Mouse (Mus musculus) heart, adult 2 months (tissue): ENCODE measurements around the gene Psmc6. TPM values are rescaled to one million over a fixed set of nuclear protein-coding genes. Genes with fewer than 3 reads are reported as not detected.
A peak's percentile ranks its signal among the peaks of the same experiment; 100 is the strongest.

Experiments used
- DNase-seq, 2 experiments: peaks; one replicate each; pipeline ENCODE4 v3.0.0; 2021
- H3K27ac ChIP-seq: fragments of 200-600 bp; 2 replicates; pipeline ENCODE4 v1.8.1; 2022
- H3K27me3 ChIP-seq: fragments of 200-500 bp; 2 replicates; pipeline ENCODE4 v1.6.1; 2012; ENCODE audit warnings: mild to moderate bottlenecking, low read length, inconsistent platforms, mixed read lengths; ENCODE audit not compliant: control insufficient read depth, insufficient read depth
- H3K36me3 ChIP-seq: fragments of 200-500 bp; 2 replicates; pipeline ENCODE4 v1.6.1; 2012; ENCODE audit warnings: low read length, inconsistent platforms; ENCODE audit not compliant: control insufficient read depth, insufficient read depth
- H3K4me1 ChIP-seq: fragments of 200-500 bp; 2 replicates; pipeline ENCODE4 v1.6.1; 2011; ENCODE audit warnings: low read length; ENCODE audit not compliant: control insufficient read depth, insufficient read depth
- H3K4me3 ChIP-seq: fragments of 200-600 bp; 2 replicates; pipeline ENCODE4 v1.8.1; 2022
- H3K79me2 ChIP-seq: fragments of 200-500 bp; replicated peaks from 2 replicates; pipeline ENCODE4 v1.6.1; 2012; ENCODE audit warnings: mild to moderate bottlenecking, inconsistent platforms, low read length, moderate library complexity, mixed read lengths; ENCODE audit not compliant: control insufficient read depth, insufficient read depth
- H3K9ac ChIP-seq: fragments of 200-500 bp; 2 replicates; pipeline ENCODE4 v1.6.1; 2012; ENCODE audit warnings: low read depth, mild to moderate bottlenecking, control low read depth, inconsistent platforms, low read length, mixed read lengths
- CTCF ChIP-seq: fragments of 200-600 bp; IDR thresholded peaks from 2 replicates; pipeline ENCODE4 v1.8.1; 2022; ENCODE audit warnings: antibody characterized with exemption, mild to moderate bottlenecking, moderate library complexity
- EP300 ChIP-seq: fragments of 200-500 bp; IDR thresholded peaks from 2 replicates; pipeline ENCODE4 v1.6.1; 2011; ENCODE audit warnings: low read depth, low read length, control low read depth; ENCODE audit not compliant: insufficient read depth
- POLR2A ChIP-seq: fragments of 200-500 bp; IDR thresholded peaks from 2 replicates; pipeline ENCODE4 v1.6.1; 2011; ENCODE audit warnings: mild to moderate bottlenecking, low read depth, low read length, control low read depth; ENCODE audit not compliant: insufficient read depth
- WGBS: fragments of 180-500 bp; shearing (Covaris S2); methylation state at CpG from one replicate; pipeline ENCODE4 v1.1.7; 2018; 5-methylcytosine and 5-hydroxymethylcytosine counted together
- intact Hi-C: fragments of 180-260 bp; cut with DNase I; formaldehyde crosslinking; loops from one replicate; pipeline ENCODE4 v1.15.1; 2025
- polyA plus RNA-seq: library from polyadenylated mRNA; depleted of rRNA; stranded (reverse); fragments of >200 nt; gene quantifications from 2 replicates; pipeline ENCODE4 v1.2.3, GENCODE M21; 2012
- total RNA-seq, 2 experiments: library from RNA; stranded (reverse); gene quantifications; 2 replicates each; pipeline ENCODE4 v1.2.3; 2021

The Psmc6 gene
- total and polyA plus RNA-seq, 3 experiments, result 46.3 to 93.7 (median 89.7) TPM

GRCm38 (mm10) chr14:45318426-45319236 is 11.0 kb upstream of the Psmc6 start, which contains the start of gene Ero1l:
Gene Ero1l (minus strand): TSS chr14:45318771.
- intact Hi-C loops, result loop anchor here (5.0 kb wide), 1 partner anchor 96 kb away; the partner anchor contains the start of gene Txndc16

GRCm38 (mm10) chr14:45319237-45319610 is 10.4 kb upstream of the Psmc6 start:
- Histone ChIP-seq H3K79me2 (peaks cover 2% of the 10 kb centered on the region; the same call in 1 of the 2 replicates), H3K4me1 (peaks cover 2% of the 10 kb centered on the region; the same call in 1 of the 2 replicates), H3K36me3 (peaks cover 7% of the 10 kb centered on the region), H3K4me3 (no peak overlapping the region), H3K27me3 (no peaks in the 10 kb centered on the region), H3K9ac (no peak overlapping the region), H3K27ac (peak overlapping the region; percentile 93)
- intact Hi-C loops, result loop anchor here (5.0 kb wide), 1 partner anchor 97 kb away; the partner anchor contains the start of gene Txndc16
- no peak for DNase-seq
- WGBS, result 55% methylated on average over 3 of the region's 3 CpGs
- TF ChIP-seq EP300 (no peak), POLR2A (no peak), CTCF (no peak)

More at GRCm38 (mm10) chr14:45318426-45319236, 11.0 kb upstream of the Psmc6 start, which contains the start of gene Ero1l:
- Histone ChIP-seq H3K9ac (peak within 1 kb of the TSS; percentile 85), H3K79me2 (peaks cover 4% of the 10 kb centered on the region), H3K4me3 (peak within 1 kb of the TSS; percentile 91), H3K27ac (peak within 1 kb of the TSS; percentile 93), H3K4me1 (peaks cover 2% of the 10 kb centered on the region; the same call in 1 of the 2 replicates), H3K36me3 (peaks cover 7% of the 10 kb centered on the region), H3K27me3 (no peaks in the 10 kb centered on the region)
- WGBS, result 2% methylated on average over 70 of the region's 74 CpGs
- peak; percentile 94 to 95 for DNase-seq
- TF ChIP-seq POLR2A (peak; percentile 62), EP300 (no peak), CTCF (no peak)

GRCm38 (mm10) chr14:45320111-45320510 is 9.5 kb upstream of the Psmc6 start:
- no peak for DNase-seq
- H3K4me1 ChIP-seq, result peaks cover 2% of the 10 kb centered on the region; the same call in 1 of the 2 replicates
- H3K9ac ChIP-seq, result no peak overlapping the region
- TF ChIP-seq EP300, result no peak
- TF ChIP-seq CTCF, result no peak
- no peak for TF ChIP-seq POLR2A
- peaks cover 7% of the 10 kb centered on the region for H3K36me3 ChIP-seq
- 82% methylated on average over 4 of the region's 4 CpGs for WGBS
- intact Hi-C loops, result no loop called here
- H3K4me3 ChIP-seq, result no peak overlapping the region
- H3K79me2 ChIP-seq, result peaks cover 2% of the 10 kb centered on the region; the same call in 1 of the 2 replicates
- no peak overlapping the region for H3K27ac ChIP-seq
- H3K27me3 ChIP-seq, result no peaks in the 10 kb centered on the region

- no peak for TF ChIP-seq POLR2A
- no peak for TF ChIP-seq CTCF
- no peak for TF ChIP-seq EP300
- WGBS, result 74% methylated on average over 3 of the region's 3 CpGs
- intact Hi-C loops, result no loop called here
Observed at GRCm38 (mm10) chr14:45321067-45321466, 8.5 kb upstream of the Psmc6 start.

GRCm38 (mm10) chr14:45321622-45322021 is 8.0 kb upstream of the Psmc6 start:
- no peak for DNase-seq
- TF ChIP-seq EP300 (no peak), CTCF (no peak), POLR2A (no peak)
- Histone ChIP-seq H3K27ac (no peak overlapping the region), H3K27me3 (no peaks in the 10 kb centered on the region), H3K4me1 (peaks cover 2% of the 10 kb centered on the region; the same call in 1 of the 2 replicates), H3K4me3 (no peak overlapping the region), H3K79me2 (no peaks in the 10 kb centered on the region), H3K9ac (no peak overlapping the region), H3K36me3 (0 out of 2 replicates have a peak, but pooled peaks cover 1% of the 10 kb centered on the region)
- whole genome bisulfite sequencing, result 50% methylated on average over 5 of the region's 5 CpGs
- intact Hi-C loops, result no loop called here

More at GRCm38 (mm10) chr14:45321067-45321466, 8.5 kb upstream of the Psmc6 start:
- Histone ChIP-seq H3K27me3 (no peaks in the 10 kb centered on the region), H3K4me1 (peaks cover 2% of the 10 kb centered on the region; the same call in 1 of the 2 replicates), H3K36me3 (0 out of 2 replicates have a peak, but pooled peaks cover 1% of the 10 kb centered on the region), H3K4me3 (no peak overlapping the region), H3K9ac (no peak overlapping the region), H3K27ac (no peak overlapping the region), H3K79me2 (no peaks in the 10 kb centered on the region)
- DNase-seq, result no peak

GRCm38 (mm10) chr14:45322450-45322849 is 7.1 kb upstream of the Psmc6 start:
- H3K4me1 ChIP-seq, result no peaks in the 10 kb centered on the region
- H3K9ac ChIP-seq, result no peak overlapping the region
- H3K4me3 ChIP-seq, result no peak overlapping the region
- 87% methylated on average over 2 of the region's 2 CpGs for WGBS
- H3K36me3 ChIP-seq, result no peaks in the 10 kb centered on the region
- TF ChIP-seq EP300 (no peak), CTCF (no peak), POLR2A (no peak)
- H3K27ac ChIP-seq, result no peak overlapping the region
- H3K27me3 ChIP-seq, result no peaks in the 10 kb centered on the region
- no peaks in the 10 kb centered on the region for H3K79me2 ChIP-seq
- DNase-seq, result no peak
- intact Hi-C loops, result no loop called here
